Mouse (Mus musculus) frontal cortex, postnatal 14 days (tissue): ENCODE measurements at regions not wholly inside any gene's neighbourhood (a gene's known extent, or its start where the extent isn't known, plus 50 kb on each side); places are given as distances from the start of the nearest gene placed in this dataset.
A peak's percentile ranks its signal among the peaks of the same experiment; 100 is the strongest.

Source experiments
- DNase-seq, 2 experiments: peaks; one replicate each; pipeline ENCODE4 v3.0.0; 2022; ENCODE audit warnings: low spot score in 2 of 2

GRCm38 (mm10) chr9:23535872-23536271 lies 313.0 kb downstream of the Bmper start:
- no peak for DNase-seq

GRCm38 (mm10) chr9:23538051-23538450 lies 315.2 kb downstream of the Bmper start:
- no peak for DNase-seq

- DNase-seq = no peak
These were observed 328.8 kb downstream of the Bmper start for GRCm38 (mm10) chr9:23551692-23552091.

GRCm38 (mm10) chr9:23553766-23554165 lies 330.9 kb downstream of the Bmper start:
- no peak for DNase-seq

GRCm38 (mm10) chr9:23557601-23558000 lies 334.7 kb downstream of the Bmper start:
- no peak for DNase-seq

- no peak for DNase-seq
These were observed 339.0 kb downstream of the Bmper start for GRCm38 (mm10) chr9:23561924-23562323.

- no peak for DNase-seq
These were observed 344.2 kb downstream of the Bmper start for GRCm38 (mm10) chr9:23567081-23567480.

GRCm38 (mm10) chr9:23570150-23570549 lies 347.3 kb downstream of the Bmper start:
- no peak for DNase-seq

GRCm38 (mm10) chr9:23576314-23576713 lies 353.4 kb downstream of the Bmper start:
- no peak for DNase-seq

GRCm38 (mm10) chr9:23580155-23580554 lies 357.3 kb downstream of the Bmper start:
- peak in 1 of 2 experiments; percentile 10 for DNase-seq

- DNase-seq = peak; percentile 78 to 82
These were observed 358.2 kb downstream of the Bmper start for GRCm38 (mm10) chr9:23581039-23581606.

GRCm38 (mm10) chr9:23584561-23584960 lies 361.7 kb downstream of the Bmper start:
- DNase-seq = no peak

GRCm38 (mm10) chr9:23589024-23589423 lies 366.1 kb downstream of the Bmper start:
- DNase-seq = no peak

GRCm38 (mm10) chr9:23591906-23592305 lies 369.0 kb downstream of the Bmper start:
- no peak for DNase-seq

- DNase-seq = no peak
These were observed 377.7 kb downstream of the Bmper start for GRCm38 (mm10) chr9:23600623-23601022.
